Mouse (Mus musculus) induced T-regulatory cell, adult 2 months (primary cell): Measurements from ENCODE around the gene Rara.

Source experiments
- DNase-seq: peaks from one replicate; pipeline ENCODE4 v3.0.0-alpha.2; 2012; ENCODE audit warnings: low read depth

The Rara gene

GRCm38 (mm10) chr11:98938701-98939083 is 11.1 kb downstream of the Rara start:
- DNase-seq, result no peak

- peak; percentile 90 for DNase-seq
Observed at GRCm38 (mm10) chr11:98939084-98939952, 11.7 kb downstream of the Rara start.

- peak; percentile 72 for DNase-seq
Observed at GRCm38 (mm10) chr11:98939953-98940641, 12.5 kb downstream of the Rara start.

GRCm38 (mm10) chr11:98940776-98941175 is 13.2 kb downstream of the Rara start:
- peak; percentile 55 for DNase-seq

- DNase-seq, result no peak
Observed at GRCm38 (mm10) chr11:98941341-98941825, 13.8 kb downstream of the Rara start.

GRCm38 (mm10) chr11:98941826-98942550 is 14.4 kb downstream of the Rara start:
- peak; percentile 99 for DNase-seq

GRCm38 (mm10) chr11:98942555-98942922 is 14.9 kb downstream of the Rara start:
- DNase-seq, result no peak

- peak; percentile 95 for DNase-seq
Observed at GRCm38 (mm10) chr11:98942923-98943641, 15.5 kb downstream of the Rara start.

- DNase-seq, result peak; percentile 91
Observed at GRCm38 (mm10) chr11:98943741-98944461, 16.3 kb downstream of the Rara start.

- peak; percentile 88 for DNase-seq
Observed at GRCm38 (mm10) chr11:98944897-98945604, 17.4 kb downstream of the Rara start.

- DNase-seq, result no peak
Observed at GRCm38 (mm10) chr11:98945605-98945977, 18.0 kb downstream of the Rara start.

GRCm38 (mm10) chr11:98947969-98948569 is 20.5 kb downstream of the Rara start:
- peak; percentile 82 for DNase-seq

GRCm38 (mm10) chr11:98949242-98949957 is 21.8 kb downstream of the Rara start:
- DNase-seq, result peak; percentile 47

- peak; percentile 65 for DNase-seq
Observed at GRCm38 (mm10) chr11:98949958-98950460, 22.4 kb downstream of the Rara start.

GRCm38 (mm10) chr11:98950484-98950883 is 22.9 kb downstream of the Rara start:
- no peak for DNase-seq

- no peak for DNase-seq
Observed at GRCm38 (mm10) chr11:98951026-98951906, 23.6 kb downstream of the Rara start.

GRCm38 (mm10) chr11:98952111-98952510 is 24.5 kb downstream of the Rara start:
- DNase-seq, result no peak

GRCm38 (mm10) chr11:98952736-98953135 is 25.1 kb downstream of the Rara start:
- peak; percentile 79 for DNase-seq
